Mouse (Mus musculus): Measurements from ENCODE around the gene Fbxw10. TPM values are rescaled to one million over a fixed set of nuclear protein-coding genes. Genes with fewer than 3 reads are reported as not detected.
A peak's percentile ranks its signal among the peaks of the same experiment; 100 is the strongest.

The Fbxw10 gene
- polyA plus RNA-seq, 1 experiment from 2014 or later, result 0.60 TPM

DNA sequence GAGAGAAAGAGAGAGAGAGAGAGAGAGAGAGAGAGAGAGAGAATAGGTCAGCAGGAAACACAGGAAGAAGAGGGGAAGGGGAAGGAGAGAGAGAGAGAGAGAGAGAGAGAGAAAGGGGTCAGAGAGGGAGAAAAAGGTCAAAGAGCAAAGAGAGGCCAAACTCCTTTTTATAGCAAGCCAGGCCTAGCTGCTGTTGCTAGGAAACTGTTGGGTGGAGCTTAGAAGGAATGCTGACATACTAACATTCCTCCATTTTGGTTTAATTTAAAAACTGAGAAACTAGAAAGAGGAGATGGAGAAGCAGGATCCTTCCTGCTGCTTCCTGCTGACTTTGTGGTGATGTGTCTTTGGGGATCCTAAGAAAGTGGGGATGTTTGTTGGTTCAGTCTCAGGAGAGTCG is 28.8 kb downstream of the Fbxw10 start:
- Histone ChIP-seq H3K9ac (ENCODE audit: low read depth, low read length) (no peak overlapping the region), H3K27me3 (replicated peaks; ENCODE audit: control insufficient read depth, insufficient read depth, low read length) (no peaks in the 10 kb centered on the region), H3K4me1 (ENCODE audit: control insufficient read depth, insufficient read depth, low read length) (peaks cover 8% of the 10 kb centered on the region; the same call in 1 of the 2 replicates), H3K36me3 (ENCODE audit: control insufficient read depth, insufficient read depth, low read length) (no peaks in the 10 kb centered on the region), H3K9me3 (ENCODE audit: control insufficient read depth, low read length) (no peaks in the 10 kb centered on the region), H3K4me2 (ENCODE audit: low read depth, low read length) (no peak overlapping the region), H3K4me3 (ENCODE audit: low read depth, low read length) (no peak overlapping the region), H3K27ac (replicated peaks; ENCODE audit: low read depth, low read length) (no peak overlapping the region)
- ATAC-seq (ENCODE audit: low read depth) (no peak), DNase-seq (ENCODE audit: low spot score) (no peak)
- 88% methylated on average over 1 of the region's 1 CpGs for WGBS

DNA sequence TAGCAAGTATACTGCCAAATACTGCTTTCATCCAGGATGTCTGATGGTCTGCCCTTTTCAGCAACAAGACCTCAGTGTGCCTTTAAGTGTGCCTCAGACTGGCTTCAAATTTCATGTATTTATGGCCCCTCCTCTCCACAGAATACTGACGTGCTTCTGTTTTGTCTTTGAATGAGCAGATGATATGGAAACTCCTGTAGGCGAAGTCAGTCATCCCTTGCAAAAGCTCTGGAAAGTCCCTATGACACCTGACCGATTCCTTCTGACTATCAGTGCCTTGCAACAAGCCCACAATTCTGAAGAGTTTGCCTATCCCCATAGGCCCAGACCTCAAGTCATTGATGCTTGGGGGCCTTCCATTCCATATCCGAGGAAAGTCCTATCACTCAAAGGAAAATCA is 29.6 kb downstream of the Fbxw10 start:
- ATAC-seq (ENCODE audit: low read depth) (no peak), DNase-seq (ENCODE audit: low spot score) (no peak)
- peaks cover 9% of the 10 kb centered on the region; the same call in 1 of the 2 replicates for H3K4me1 ChIP-seq (ENCODE audit: control insufficient read depth, insufficient read depth, low read length)
- no peak overlapping the region for H3K27ac ChIP-seq (replicated peaks; ENCODE audit: low read depth, low read length)
- H3K36me3 ChIP-seq (ENCODE audit: control insufficient read depth, insufficient read depth, low read length), result no peaks in the 10 kb centered on the region
- no peaks in the 10 kb centered on the region for H3K9me3 ChIP-seq (ENCODE audit: control insufficient read depth, low read length)
- H3K4me3 ChIP-seq (ENCODE audit: low read depth, low read length), result no peak overlapping the region
- no peaks in the 10 kb centered on the region for H3K27me3 ChIP-seq (replicated peaks; ENCODE audit: control insufficient read depth, insufficient read depth, low read length)
- H3K9ac ChIP-seq (ENCODE audit: low read depth, low read length), result no peak overlapping the region
- H3K4me2 ChIP-seq (ENCODE audit: low read depth, low read length), result no peak overlapping the region
- WGBS, result 76% methylated on average over 4 of the region's 4 CpGs

DNA sequence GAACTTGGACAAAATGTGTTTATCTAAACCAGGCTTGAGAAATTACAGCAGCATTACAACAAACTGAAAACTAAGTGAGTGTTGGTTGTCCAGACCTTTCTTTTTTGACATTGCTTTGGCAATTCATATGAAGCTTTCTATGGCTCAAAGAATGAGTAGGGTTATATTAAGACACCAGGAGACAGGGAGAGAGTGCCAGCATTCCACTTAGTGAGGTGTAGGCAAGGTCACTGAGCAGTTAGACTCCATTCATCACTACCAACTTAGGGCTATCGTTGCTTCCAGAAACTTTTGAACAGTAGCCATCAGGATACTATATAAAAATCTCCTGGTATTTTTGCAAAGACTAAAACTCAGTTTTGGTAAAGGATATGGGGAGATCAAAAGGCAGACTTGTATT is 30.5 kb downstream of the Fbxw10 start:
- Histone ChIP-seq H3K27me3 (replicated peaks; ENCODE audit: control insufficient read depth, insufficient read depth, low read length) (no peaks in the 10 kb centered on the region), H3K4me3 (ENCODE audit: low read depth, low read length) (no peak overlapping the region), H3K9ac (ENCODE audit: low read depth, low read length) (no peak overlapping the region), H3K9me3 (ENCODE audit: control insufficient read depth, low read length) (no peaks in the 10 kb centered on the region), H3K27ac (replicated peaks; ENCODE audit: low read depth, low read length) (no peak overlapping the region), H3K36me3 (ENCODE audit: control insufficient read depth, insufficient read depth, low read length) (peaks cover 5% of the 10 kb centered on the region; the same call in 1 of the 2 replicates), H3K4me2 (ENCODE audit: low read depth, low read length) (no peak overlapping the region), H3K4me1 (ENCODE audit: control insufficient read depth, insufficient read depth, low read length) (peaks cover 9% of the 10 kb centered on the region; the same call in 1 of the 2 replicates)
- 86% methylated on average over 1 of the region's 1 CpGs for WGBS
- no peak for ATAC-seq (ENCODE audit: low read depth)
- no peak for DNase-seq (ENCODE audit: low spot score)

DNA sequence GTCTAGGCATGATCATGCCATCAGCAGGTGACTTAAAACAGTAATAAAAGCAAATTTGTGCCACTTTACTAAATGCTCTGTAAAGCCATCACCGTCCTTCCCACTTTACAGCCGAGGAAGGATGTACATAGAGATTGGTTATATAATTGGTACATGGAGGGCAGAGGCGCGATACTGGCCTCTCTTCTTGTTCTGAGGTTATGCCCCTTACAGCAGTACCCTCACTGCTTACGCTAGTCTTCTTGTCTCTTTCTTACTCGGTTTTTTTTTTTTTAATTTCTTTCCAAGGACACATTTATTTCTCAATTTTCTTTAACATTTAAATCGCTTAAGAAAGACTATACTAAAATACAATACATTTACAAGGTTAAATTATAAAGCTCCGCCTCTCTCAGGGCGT is 31.9 kb downstream of the Fbxw10 start:
- Histone ChIP-seq H3K27me3 (replicated peaks; ENCODE audit: control insufficient read depth, insufficient read depth, low read length) (no peaks in the 10 kb centered on the region), H3K9me3 (ENCODE audit: control insufficient read depth, low read length) (no peaks in the 10 kb centered on the region), H3K27ac (replicated peaks; ENCODE audit: low read depth, low read length) (peak overlapping the region; percentile 85), H3K9ac (ENCODE audit: low read depth, low read length) (0 out of 2 replicates have a peak overlapping the region, but pooled peaks have one; percentile 43), H3K4me3 (ENCODE audit: low read depth, low read length) (peak overlapping the region; percentile 84), H3K36me3 (ENCODE audit: control insufficient read depth, insufficient read depth, low read length) (peaks cover 16% of the 10 kb centered on the region), H3K4me2 (ENCODE audit: low read depth, low read length) (peak overlapping the region; percentile 64), H3K4me1 (ENCODE audit: control insufficient read depth, insufficient read depth, low read length) (peaks cover 9% of the 10 kb centered on the region; the same call in 1 of the 2 replicates)
- peak; percentile 27; the same call in 1 of the 2 replicates for ATAC-seq (ENCODE audit: low read depth)
- 29% methylated on average over 9 of the region's 9 CpGs for WGBS
- DNase-seq (ENCODE audit: low spot score), result no peak

DNA sequence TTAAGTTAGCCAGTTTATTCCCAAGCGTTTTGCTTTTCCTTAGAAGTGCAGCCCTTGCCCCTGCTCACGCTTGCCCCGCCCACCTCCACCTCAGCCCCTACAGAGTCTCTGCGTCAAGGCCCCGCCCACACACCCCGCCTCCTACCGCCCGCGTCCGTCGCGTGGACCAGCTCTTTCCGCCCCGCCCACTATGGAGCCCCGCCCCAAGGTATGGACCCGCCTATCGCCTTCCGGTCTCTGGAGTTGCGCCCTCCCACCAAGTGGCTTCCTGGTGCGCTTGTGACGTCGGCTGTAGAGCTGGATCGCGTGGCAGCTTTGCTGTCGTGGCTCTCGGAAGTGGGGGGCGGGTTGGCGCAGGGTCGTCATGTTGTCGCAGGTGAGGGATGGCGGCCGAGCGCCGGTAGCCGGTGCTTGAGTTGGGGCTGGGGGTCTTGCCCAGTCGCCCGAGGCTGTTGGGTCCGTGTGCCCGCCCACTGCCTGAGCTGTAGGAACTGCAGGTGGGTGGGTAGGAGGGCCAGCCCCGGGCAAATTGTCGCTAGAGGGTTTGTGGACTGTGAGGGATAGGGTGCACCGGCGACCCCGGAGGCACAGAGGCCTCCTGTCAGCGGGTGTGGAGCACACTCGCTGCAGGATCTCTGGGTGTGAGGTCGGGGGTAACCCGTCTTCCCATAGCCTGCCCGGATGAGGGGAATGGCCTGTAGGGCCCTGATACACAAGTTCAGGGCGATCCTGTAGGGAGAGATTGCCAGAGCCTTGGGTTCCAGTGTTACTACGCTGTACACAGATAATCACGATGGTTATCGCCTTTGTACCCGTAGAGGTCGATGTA is 32.6 kb downstream of the Fbxw10 start, which contains the start of gene Tvp23b:
Gene Tvp23b, plus strand, starts transcription at position 236 of the 829 bp plus-strand sequence.
- peak within 1 kb of the TSS; percentile 92 for H3K9ac ChIP-seq (ENCODE audit: low read depth, low read length)
- no peaks in the 10 kb centered on the region for H3K27me3 ChIP-seq (replicated peaks; ENCODE audit: control insufficient read depth, insufficient read depth, low read length)
- peak within 1 kb of the TSS; percentile 84 for H3K4me3 ChIP-seq (ENCODE audit: low read depth, low read length)
- H3K4me1 ChIP-seq (ENCODE audit: control insufficient read depth, insufficient read depth, low read length), result peaks cover 9% of the 10 kb centered on the region; the same call in 1 of the 2 replicates
- ATAC-seq (ENCODE audit: low read depth), result peak; percentile 97
- peak within 1 kb of the TSS; percentile 64 for H3K4me2 ChIP-seq (ENCODE audit: low read depth, low read length)
- 2% methylated on average over 36 of the region's 55 CpGs for WGBS
- H3K36me3 ChIP-seq (ENCODE audit: control insufficient read depth, insufficient read depth, low read length), result peaks cover 23% of the 10 kb centered on the region
- no peaks in the 10 kb centered on the region for H3K9me3 ChIP-seq (ENCODE audit: control insufficient read depth, low read length)
- peak within 1 kb of the TSS; percentile 85 for H3K27ac ChIP-seq (replicated peaks; ENCODE audit: low read depth, low read length)
- peak; percentile 99 for DNase-seq (ENCODE audit: low spot score)

DNA sequence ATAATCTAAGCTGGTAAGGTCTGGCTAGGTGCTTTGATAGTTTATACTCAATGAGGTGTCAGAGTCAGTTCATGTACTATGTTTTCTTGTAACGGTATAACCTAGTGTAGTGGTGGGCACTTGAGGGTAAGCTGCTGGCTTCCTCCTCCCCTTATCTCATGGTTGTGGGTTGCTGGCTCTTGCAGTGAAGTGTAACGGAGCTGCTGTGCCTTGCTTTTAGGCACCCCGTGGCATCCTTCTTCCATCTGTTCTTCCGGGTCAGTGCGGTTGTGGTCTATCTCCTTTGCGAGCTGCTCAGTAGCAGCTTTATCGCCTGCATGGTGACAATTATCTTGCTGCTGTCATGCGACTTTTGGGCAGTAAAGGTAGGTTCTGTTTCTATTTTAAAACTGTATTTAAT is 36.5 kb downstream of the Fbxw10 start:
- Histone ChIP-seq H3K9me3 (ENCODE audit: control insufficient read depth, low read length) (no peaks in the 10 kb centered on the region), H3K27ac (replicated peaks; ENCODE audit: low read depth, low read length) (no peak overlapping the region), H3K36me3 (ENCODE audit: control insufficient read depth, insufficient read depth, low read length) (peaks cover 57% of the 10 kb centered on the region), H3K27me3 (replicated peaks; ENCODE audit: control insufficient read depth, insufficient read depth, low read length) (no peaks in the 10 kb centered on the region), H3K4me3 (ENCODE audit: low read depth, low read length) (no peak overlapping the region), H3K9ac (ENCODE audit: low read depth, low read length) (no peak overlapping the region), H3K4me2 (ENCODE audit: low read depth, low read length) (no peak overlapping the region), H3K4me1 (ENCODE audit: control insufficient read depth, insufficient read depth, low read length) (peaks cover 9% of the 10 kb centered on the region; the same call in 1 of the 2 replicates)
- no peak for DNase-seq (ENCODE audit: low spot score)
- WGBS, result 93% methylated on average over 8 of the region's 8 CpGs
- no peak for ATAC-seq (ENCODE audit: low read depth)

DNA sequence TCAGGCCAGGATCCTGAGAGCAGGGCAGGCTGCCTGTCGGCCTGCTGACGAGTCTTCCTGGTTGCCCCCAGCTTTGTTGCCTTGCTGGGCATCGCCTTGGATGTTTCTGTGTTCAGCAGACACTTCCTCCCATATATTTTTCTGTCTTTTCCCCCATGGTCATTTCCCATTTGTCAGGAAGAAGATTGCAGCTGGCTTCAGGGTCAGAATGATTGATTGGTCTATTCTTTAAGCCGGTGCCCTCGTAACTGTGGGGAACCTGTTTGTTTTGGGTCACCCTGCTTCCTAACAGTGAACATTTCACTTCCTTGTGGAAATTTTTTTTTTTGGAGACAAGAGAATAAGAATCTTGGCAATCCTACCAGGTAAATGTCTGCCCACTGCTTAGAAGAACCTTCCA is 38.5 kb downstream of the Fbxw10 start:
- ATAC-seq (ENCODE audit: low read depth), result no peak
- Histone ChIP-seq H3K36me3 (ENCODE audit: control insufficient read depth, insufficient read depth, low read length) (peaks cover 75% of the 10 kb centered on the region), H3K27ac (replicated peaks; ENCODE audit: low read depth, low read length) (no peak overlapping the region), H3K4me1 (ENCODE audit: control insufficient read depth, insufficient read depth, low read length) (peaks cover 5% of the 10 kb centered on the region; the same call in 1 of the 2 replicates), H3K9me3 (ENCODE audit: control insufficient read depth, low read length) (no peaks in the 10 kb centered on the region), H3K4me2 (ENCODE audit: low read depth, low read length) (no peak overlapping the region), H3K9ac (ENCODE audit: low read depth, low read length) (no peak overlapping the region), H3K4me3 (ENCODE audit: low read depth, low read length) (no peak overlapping the region), H3K27me3 (replicated peaks; ENCODE audit: control insufficient read depth, insufficient read depth, low read length) (no peaks in the 10 kb centered on the region)
- no peak for DNase-seq (ENCODE audit: low spot score)
- 84% methylated on average over 5 of the region's 5 CpGs for WGBS

DNA sequence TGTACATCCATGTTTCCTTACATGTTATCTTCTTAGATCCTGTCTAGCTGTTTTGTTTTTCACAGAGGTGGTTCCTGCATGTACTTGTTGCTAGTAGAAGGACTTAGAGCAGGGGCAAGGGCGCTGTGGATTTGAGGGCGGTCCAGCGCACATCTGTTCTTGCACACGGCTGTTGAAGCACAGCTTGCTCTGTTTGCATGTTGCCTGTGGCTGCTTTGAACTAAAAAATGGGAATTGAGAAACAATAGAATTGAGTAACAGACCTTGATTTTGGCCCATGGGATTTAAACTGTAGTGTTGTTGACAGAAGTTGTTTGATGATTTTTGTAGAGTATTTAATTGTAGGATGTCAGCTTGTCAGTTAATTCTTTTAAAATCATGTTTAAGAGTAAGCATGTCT is 43.9 kb downstream of the Fbxw10 start:
- Histone ChIP-seq H3K27ac (replicated peaks; ENCODE audit: low read depth, low read length) (no peak overlapping the region), H3K9me3 (ENCODE audit: control insufficient read depth, low read length) (no peaks in the 10 kb centered on the region), H3K4me2 (ENCODE audit: low read depth, low read length) (no peak overlapping the region), H3K4me1 (ENCODE audit: control insufficient read depth, insufficient read depth, low read length) (no peaks in the 10 kb centered on the region), H3K9ac (ENCODE audit: low read depth, low read length) (no peak overlapping the region), H3K36me3 (ENCODE audit: control insufficient read depth, insufficient read depth, low read length) (peaks cover 79% of the 10 kb centered on the region), H3K27me3 (replicated peaks; ENCODE audit: control insufficient read depth, insufficient read depth, low read length) (no peaks in the 10 kb centered on the region), H3K4me3 (ENCODE audit: low read depth, low read length) (no peak overlapping the region)
- ATAC-seq (ENCODE audit: low read depth), result no peak
- no peak for DNase-seq (ENCODE audit: low spot score)
- 71% methylated on average over 4 of the region's 4 CpGs for WGBS
